Mouse (Mus musculus) cerebellum, adult (tissue): ENCODE data around the gene Plod1.
A peak's percentile ranks its signal among the peaks of the same experiment; 100 is the strongest.

ENCODE experiments used
- ATAC-seq: cut with Nextera tagmentation; 2 replicates; pipeline ENCODE4 v1.9.2; 2017; ENCODE audit warnings: mild to moderate bottlenecking, moderate library complexity, mixed read lengths; ENCODE audit not compliant: insufficient number of reproducible peaks, low FRiP score, low TSS enrichment

Gene Plod1

GRCm38 (mm10) chr4:147938148-147939096 lies 1.9 kb upstream of the Plod1 start:
- no peak for ATAC-seq

- ATAC-seq: no peak
Measured at GRCm38 (mm10) chr4:147937486-147937885, 919 bp upstream of the Plod1 start.

GRCm38 (mm10) chr4:147937021-147937420 lies 454 bp upstream of the Plod1 start:
- ATAC-seq: no peak

- no peak for ATAC-seq
Measured at GRCm38 (mm10) chr4:147935904-147936303, 663 bp downstream of the Plod1 start.

GRCm38 (mm10) chr4:147934611-147935010 lies 2.0 kb downstream of the Plod1 start:
- no peak for ATAC-seq

GRCm38 (mm10) chr4:147934134-147934533 lies 2.4 kb downstream of the Plod1 start:
- no peak for ATAC-seq

GRCm38 (mm10) chr4:147930946-147931345 lies 5.6 kb downstream of the Plod1 start:
- no peak for ATAC-seq

- no peak for ATAC-seq
Measured at GRCm38 (mm10) chr4:147928540-147928939, 8.0 kb downstream of the Plod1 start.

- no peak for ATAC-seq
Measured at GRCm38 (mm10) chr4:147928136-147928535, 8.4 kb downstream of the Plod1 start.

- ATAC-seq: no peak
Measured at GRCm38 (mm10) chr4:147927705-147928104, 8.9 kb downstream of the Plod1 start.

GRCm38 (mm10) chr4:147922341-147922740 lies 14.2 kb downstream of the Plod1 start:
- no peak for ATAC-seq

- no peak for ATAC-seq
Measured at GRCm38 (mm10) chr4:147920973-147921372, 15.6 kb downstream of the Plod1 start.

GRCm38 (mm10) chr4:147918459-147919121 lies 18.0 kb downstream of the Plod1 start:
- no peak for ATAC-seq

- ATAC-seq: no peak
Measured at GRCm38 (mm10) chr4:147909486-147909885, 27.1 kb downstream of the Plod1 start.

- ATAC-seq: no peak
Measured at GRCm38 (mm10) chr4:147906230-147906629, 30.3 kb downstream of the Plod1 start.

- no peak for ATAC-seq
Measured at GRCm38 (mm10) chr4:147905090-147905659, 31.4 kb downstream of the Plod1 start.

GRCm38 (mm10) chr4:147904313-147905089 lies 32.1 kb downstream of the Plod1 start, which contains the start of gene Mfn2:
TSS of gene Mfn2 (minus strand) at chr4:147904704.
- ATAC-seq: peak; percentile 85

GRCm38 (mm10) chr4:147903601-147904000 lies 33.0 kb downstream of the Plod1 start:
- ATAC-seq: no peak

GRCm38 (mm10) chr4:147902906-147903500 lies 33.6 kb downstream of the Plod1 start:
- no peak for ATAC-seq

- ATAC-seq: no peak
Measured at GRCm38 (mm10) chr4:147900452-147900851, 36.1 kb downstream of the Plod1 start.
